ENCODE assay signal across 18 mouse cellular contexts in the genomic region with DNA sequence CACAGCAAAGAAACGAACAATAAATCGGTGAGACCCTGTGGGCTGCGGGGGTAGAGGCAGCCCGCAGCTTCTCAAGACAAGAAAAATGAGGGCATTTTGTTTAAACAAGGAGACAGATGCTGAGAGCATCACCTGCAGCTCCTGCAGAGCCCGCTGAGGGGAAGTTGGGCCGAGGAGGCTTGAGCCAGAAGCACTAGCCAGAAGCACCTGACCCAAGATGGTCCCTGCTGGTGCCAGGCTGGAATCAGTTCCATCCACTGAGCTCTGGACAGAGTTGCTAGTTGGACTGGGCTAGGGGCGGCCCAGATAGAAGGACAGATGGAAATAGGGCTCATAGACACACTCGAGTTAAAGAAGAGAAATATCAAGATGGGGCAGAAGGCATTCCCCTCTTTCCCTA.
"Had no signal": no experiment of that assay in that cellular context is flagged by ENCODE, and none has a peak within 500 bp of the region (broad histone marks: within the 10 kb centered on the region; RNA-seq: fewer than 3 reads in every experiment).

No protein-coding gene starts in this region.

- ATAC-seq: midbrain, embryonic 16.5 days had no signal

- H3K4me1 ChIP-seq: midbrain, embryonic 10.5 days; midbrain, embryonic 12.5 days; neural tube, embryonic 13.5 days; neural tube, embryonic 15.5 days had no signal

- H3K27me3 ChIP-seq: midbrain, embryonic 12.5 days; neural tube, embryonic 13.5 days; neural tube, embryonic 15.5 days had no signal

- H3K4me3 ChIP-seq: midbrain, embryonic 10.5 days; midbrain, embryonic 12.5 days; myocyte; neural tube, embryonic 13.5 days; neural tube, embryonic 15.5 days had no signal

- DNase-seq: lung, adult 18-20 months; lung, embryonic 14.5 days; lung, postnatal 10 days; lung, postnatal 4 days; retina, postnatal 1 day; right cerebral cortex, adult 18-20 months; right cerebral cortex, postnatal 25 days; right cerebral cortex, postnatal 4 days; spleen, adult 18-20 months; thymus, adult 18-20 months; thymus, postnatal 14 days; thymus, postnatal 36 days had no signal

- H3K4me2 ChIP-seq: lung, embryonic 14.5 days; midbrain, embryonic 12.5 days; neural tube, embryonic 13.5 days; neural tube, embryonic 15.5 days had no signal

- H3K27ac ChIP-seq: midbrain, embryonic 10.5 days; midbrain, embryonic 12.5 days; neural tube, embryonic 13.5 days; neural tube, embryonic 15.5 days had no signal

- H3K9ac ChIP-seq: lung, embryonic 14.5 days; midbrain, embryonic 12.5 days; neural tube, embryonic 13.5 days; neural tube, embryonic 15.5 days had no signal

- H3K9me3 ChIP-seq: midbrain, embryonic 10.5 days; midbrain, embryonic 12.5 days; neural tube, embryonic 13.5 days; neural tube, embryonic 15.5 days had no signal
